Mouse (Mus musculus): ENCODE results near the gene Rreb1. TPM values are rescaled to one million over a fixed set of nuclear protein-coding genes. Genes with fewer than 3 reads are reported as not detected.
A peak's percentile ranks its signal among the peaks of the same experiment; 100 is the strongest.

Rreb1 gene
- polyA plus RNA-seq, 1 experiment from 2014 or later = 14.1 TPM

DNA sequence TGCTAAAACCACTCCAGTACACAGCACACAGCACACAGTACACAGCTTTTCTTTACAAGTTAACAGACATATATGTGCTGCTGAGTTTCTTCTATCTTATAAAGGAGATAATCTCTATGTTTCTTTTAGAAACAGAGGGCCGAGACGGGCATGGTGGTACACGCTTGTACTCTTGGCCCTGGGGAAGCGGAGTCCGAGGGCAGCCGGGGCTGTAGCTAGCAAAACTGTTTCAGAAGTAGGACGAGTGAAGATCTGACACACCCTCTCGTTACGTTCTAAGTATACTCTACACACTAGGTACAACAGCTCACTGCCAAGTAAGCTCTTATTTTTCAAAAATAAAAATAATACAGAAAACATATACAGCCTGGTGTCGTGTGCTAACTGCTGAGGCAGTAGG, 202.1 kb downstream of the Rreb1 start:
- H3K4me3 ChIP-seq (replicated peaks; ENCODE audit: low read length) = no peak overlapping the region
- 92% methylated on average over 10 of the region's 10 CpGs for WGBS
- H3K36me3 ChIP-seq (ENCODE audit: control insufficient read depth, insufficient read depth, low read length) = peaks cover 29% of the 10 kb centered on the region
- no peak for ATAC-seq (ENCODE audit: insufficient read depth, low FRiP score)
- H3K27ac ChIP-seq (ENCODE audit: low read length) = no peak overlapping the region
- no peak overlapping the region for H3K9ac ChIP-seq (ENCODE audit: low read length)
- no peaks in the 10 kb centered on the region for H3K27me3 ChIP-seq (ENCODE audit: control insufficient read depth, insufficient read depth, low read length)
- H3K9me3 ChIP-seq (replicated peaks; ENCODE audit: control insufficient read depth, low read length) = no peaks in the 10 kb centered on the region
- no peak overlapping the region for H3K4me2 ChIP-seq (ENCODE audit: low read depth, low read length)
- no peaks in the 10 kb centered on the region for H3K4me1 ChIP-seq (ENCODE audit: control insufficient read depth, insufficient read depth, low read length)

- no peak overlapping the region for H3K4me3 ChIP-seq (replicated peaks; ENCODE audit: low read length)
- H3K9me3 ChIP-seq (replicated peaks; ENCODE audit: control insufficient read depth, low read length) = no peaks in the 10 kb centered on the region
- no peak overlapping the region for H3K27ac ChIP-seq (ENCODE audit: low read length)
- 89% methylated on average over 5 of the region's 5 CpGs for WGBS
- no peak overlapping the region for H3K4me2 ChIP-seq (ENCODE audit: low read depth, low read length)
- H3K9ac ChIP-seq (ENCODE audit: low read length) = no peak overlapping the region
- ATAC-seq (ENCODE audit: insufficient read depth, low FRiP score) = no peak
- H3K36me3 ChIP-seq (ENCODE audit: control insufficient read depth, insufficient read depth, low read length) = peaks cover 32% of the 10 kb centered on the region
- H3K27me3 ChIP-seq (ENCODE audit: control insufficient read depth, insufficient read depth, low read length) = no peaks in the 10 kb centered on the region
- H3K4me1 ChIP-seq (ENCODE audit: control insufficient read depth, insufficient read depth, low read length) = no peaks in the 10 kb centered on the region
These were observed 202.9 kb downstream of the Rreb1 start for GRCm38 (mm10) chr13:37981063-37981462.

GRCm38 (mm10) chr13:37986166-37986565, 208.0 kb downstream of the Rreb1 start:
- 88% methylated on average over 10 of the region's 10 CpGs for WGBS
- no peak for ATAC-seq (ENCODE audit: insufficient read depth, low FRiP score)

GRCm38 (mm10) chr13:37989701-37990100, 211.5 kb downstream of the Rreb1 start:
- Histone ChIP-seq H3K27me3 (ENCODE audit: control insufficient read depth, insufficient read depth, low read length) (no peaks in the 10 kb centered on the region), H3K9me3 (replicated peaks; ENCODE audit: control insufficient read depth, low read length) (no peaks in the 10 kb centered on the region), H3K4me1 (ENCODE audit: control insufficient read depth, insufficient read depth, low read length) (no peaks in the 10 kb centered on the region), H3K36me3 (ENCODE audit: control insufficient read depth, insufficient read depth, low read length) (peaks cover 31% of the 10 kb centered on the region), H3K4me3 (replicated peaks; ENCODE audit: low read length) (no peak overlapping the region), H3K4me2 (ENCODE audit: low read depth, low read length) (no peak overlapping the region), H3K27ac (ENCODE audit: low read length) (no peak overlapping the region), H3K9ac (ENCODE audit: low read length) (no peak overlapping the region)
- 93% methylated on average over 8 of the region's 8 CpGs for WGBS
- ATAC-seq (ENCODE audit: insufficient read depth, low FRiP score) = no peak

More at GRCm38 (mm10) chr13:37986166-37986565, 208.0 kb downstream of the Rreb1 start:
- Histone ChIP-seq H3K4me3 (replicated peaks; ENCODE audit: low read length) (no peak overlapping the region), H3K9ac (ENCODE audit: low read length) (no peak overlapping the region), H3K27ac (ENCODE audit: low read length) (no peak overlapping the region), H3K4me2 (ENCODE audit: low read depth, low read length) (no peak overlapping the region), H3K36me3 (ENCODE audit: control insufficient read depth, insufficient read depth, low read length) (peaks cover 35% of the 10 kb centered on the region), H3K27me3 (ENCODE audit: control insufficient read depth, insufficient read depth, low read length) (no peaks in the 10 kb centered on the region), H3K9me3 (replicated peaks; ENCODE audit: control insufficient read depth, low read length) (no peaks in the 10 kb centered on the region), H3K4me1 (ENCODE audit: control insufficient read depth, insufficient read depth, low read length) (no peaks in the 10 kb centered on the region)

- peak overlapping the region; percentile 94 for H3K9ac ChIP-seq (ENCODE audit: low read length)
These were observed 214.6 kb downstream of the Rreb1 start for GRCm38 (mm10) chr13:37992638-37993371.

GRCm38 (mm10) chr13:37993376-37993703, 215.1 kb downstream of the Rreb1 start:
- H3K36me3 ChIP-seq (ENCODE audit: control insufficient read depth, insufficient read depth, low read length) = peaks cover 17% of the 10 kb centered on the region
- H3K27me3 ChIP-seq (ENCODE audit: control insufficient read depth, insufficient read depth, low read length) = no peaks in the 10 kb centered on the region
- under 1% methylated on average over 17 of the region's 17 CpGs for WGBS
- H3K9ac ChIP-seq (ENCODE audit: low read length) = peak overlapping the region; percentile 94
- H3K4me1 ChIP-seq (ENCODE audit: control insufficient read depth, insufficient read depth, low read length) = no peaks in the 10 kb centered on the region
- H3K27ac ChIP-seq (ENCODE audit: low read length) = peak overlapping the region; percentile 92
- peak overlapping the region; percentile 89 for H3K4me2 ChIP-seq (ENCODE audit: low read depth, low read length)
- no peak for ATAC-seq (ENCODE audit: insufficient read depth, low FRiP score)
- no peaks in the 10 kb centered on the region for H3K9me3 ChIP-seq (replicated peaks; ENCODE audit: control insufficient read depth, low read length)
- peak overlapping the region; percentile 84 for H3K4me3 ChIP-seq (replicated peaks; ENCODE audit: low read length)

More at GRCm38 (mm10) chr13:37992638-37993371, 214.6 kb downstream of the Rreb1 start:
- no peak for ATAC-seq (ENCODE audit: insufficient read depth, low FRiP score)
- Histone ChIP-seq H3K27ac (ENCODE audit: low read length) (peak overlapping the region; percentile 92), H3K4me2 (ENCODE audit: low read depth, low read length) (peak overlapping the region; percentile 89), H3K36me3 (ENCODE audit: control insufficient read depth, insufficient read depth, low read length) (peaks cover 17% of the 10 kb centered on the region), H3K4me3 (replicated peaks; ENCODE audit: low read length) (peak overlapping the region; percentile 84), H3K9me3 (replicated peaks; ENCODE audit: control insufficient read depth, low read length) (no peaks in the 10 kb centered on the region), H3K4me1 (ENCODE audit: control insufficient read depth, insufficient read depth, low read length) (no peaks in the 10 kb centered on the region), H3K27me3 (ENCODE audit: control insufficient read depth, insufficient read depth, low read length) (no peaks in the 10 kb centered on the region)
- 12% methylated on average over 10 of the region's 10 CpGs for WGBS

DNA sequence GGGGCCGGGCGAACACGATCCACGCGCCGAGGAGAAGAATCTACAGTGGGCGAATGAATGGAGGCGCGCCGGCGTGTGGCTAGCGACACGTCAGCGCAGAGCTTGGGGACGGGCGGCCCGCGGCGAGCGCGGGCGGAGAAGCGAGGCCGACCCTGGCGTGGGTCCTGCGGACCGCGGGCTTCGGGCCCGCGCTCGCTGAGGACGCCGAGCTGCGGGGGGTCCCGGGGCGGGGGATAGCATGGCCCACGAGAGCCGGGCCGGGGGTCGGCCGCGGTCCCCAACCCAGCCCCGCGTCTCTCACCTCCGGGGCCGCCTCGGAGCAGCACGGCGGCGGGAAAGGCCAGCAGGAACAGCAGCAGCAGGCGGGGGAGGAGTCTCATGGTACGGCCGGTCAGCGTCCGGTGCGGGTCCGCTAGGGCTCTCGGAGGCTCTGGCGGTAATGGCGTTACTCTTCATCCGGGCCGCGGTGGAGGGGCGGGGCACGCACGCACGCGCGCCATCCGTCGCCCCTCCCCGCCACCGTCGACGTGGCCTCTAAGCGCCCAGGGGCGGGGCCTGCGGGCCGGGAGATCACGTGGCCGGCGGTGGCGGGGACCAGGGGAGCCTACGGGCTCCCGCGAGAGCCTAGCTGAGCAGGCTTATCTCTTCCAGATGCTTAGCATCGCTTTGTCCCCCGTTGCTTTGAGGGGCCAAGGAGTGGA, 215.7 kb downstream of the Rreb1 start, which contains the start of gene Ssr1:
Ssr1 (minus strand) TSS at position 514 of the 701 bp plus-strand sequence.
- peak within 1 kb of the TSS; percentile 84 for H3K4me3 ChIP-seq (replicated peaks; ENCODE audit: low read length)
- peak within 1 kb of the TSS; percentile 89 for H3K4me2 ChIP-seq (ENCODE audit: low read depth, low read length)
- H3K27ac ChIP-seq (ENCODE audit: low read length) = peak within 1 kb of the TSS; percentile 92
- peak within 1 kb of the TSS; percentile 94 for H3K9ac ChIP-seq (ENCODE audit: low read length)
- H3K4me1 ChIP-seq (ENCODE audit: control insufficient read depth, insufficient read depth, low read length) = no peaks in the 10 kb centered on the region
- under 1% methylated on average over 89 of the region's 89 CpGs for WGBS
- H3K36me3 ChIP-seq (ENCODE audit: control insufficient read depth, insufficient read depth, low read length) = peaks cover 17% of the 10 kb centered on the region
- H3K27me3 ChIP-seq (ENCODE audit: control insufficient read depth, insufficient read depth, low read length) = no peaks in the 10 kb centered on the region
- ATAC-seq (ENCODE audit: insufficient read depth, low FRiP score) = peak; percentile 98
- H3K9me3 ChIP-seq (replicated peaks; ENCODE audit: control insufficient read depth, low read length) = no peaks in the 10 kb centered on the region

- Histone ChIP-seq H3K4me3 (replicated peaks; ENCODE audit: low read length) (peak overlapping the region; percentile 84), H3K4me2 (ENCODE audit: low read depth, low read length) (peak overlapping the region; percentile 54), H3K27me3 (ENCODE audit: control insufficient read depth, insufficient read depth, low read length) (no peaks in the 10 kb centered on the region), H3K9me3 (replicated peaks; ENCODE audit: control insufficient read depth, low read length) (no peaks in the 10 kb centered on the region), H3K4me1 (ENCODE audit: control insufficient read depth, insufficient read depth, low read length) (no peaks in the 10 kb centered on the region), H3K36me3 (ENCODE audit: control insufficient read depth, insufficient read depth, low read length) (peaks cover 17% of the 10 kb centered on the region), H3K27ac (ENCODE audit: low read length) (no peak overlapping the region), H3K9ac (ENCODE audit: low read length) (peak overlapping the region; percentile 59)
- WGBS = 13% methylated on average over 7 of the region's 7 CpGs
- no peak for ATAC-seq (ENCODE audit: insufficient read depth, low FRiP score)
These were observed 216.2 kb downstream of the Rreb1 start for GRCm38 (mm10) chr13:37994405-37994749.

DNA sequence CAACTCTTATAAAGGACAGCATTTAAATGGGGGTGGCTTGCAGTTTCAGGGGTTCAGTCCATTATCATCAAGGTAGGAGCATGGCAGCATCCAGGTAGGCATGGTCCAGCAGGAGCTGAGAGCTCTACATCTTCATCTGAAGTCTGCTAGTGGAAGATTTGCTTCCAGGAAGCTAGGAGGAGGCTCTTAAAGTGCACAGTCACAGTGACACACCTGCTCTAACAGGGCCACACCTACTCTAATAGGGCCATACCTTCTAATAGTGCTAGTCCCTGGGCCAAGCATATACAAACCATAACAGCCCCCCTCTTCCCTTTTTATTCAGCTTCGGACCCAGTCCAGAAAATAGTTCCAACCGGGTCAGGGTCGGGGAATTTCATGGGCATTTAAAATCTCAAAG, 221.5 kb downstream of the Rreb1 start:
- Histone ChIP-seq H3K9ac (ENCODE audit: low read length) (no peak overlapping the region), H3K4me1 (ENCODE audit: control insufficient read depth, insufficient read depth, low read length) (no peaks in the 10 kb centered on the region), H3K36me3 (ENCODE audit: control insufficient read depth, insufficient read depth, low read length) (no peaks in the 10 kb centered on the region), H3K27ac (ENCODE audit: low read length) (no peak overlapping the region), H3K27me3 (ENCODE audit: control insufficient read depth, insufficient read depth, low read length) (no peaks in the 10 kb centered on the region), H3K4me3 (replicated peaks; ENCODE audit: low read length) (no peak overlapping the region), H3K4me2 (ENCODE audit: low read depth, low read length) (no peak overlapping the region), H3K9me3 (replicated peaks; ENCODE audit: control insufficient read depth, low read length) (no peaks in the 10 kb centered on the region)
- 80% methylated on average over 3 of the region's 3 CpGs for WGBS
- ATAC-seq (ENCODE audit: insufficient read depth, low FRiP score) = no peak

Data from stomach, embryonic 16.5 days (tissue).